Mouse (Mus musculus) left cerebral cortex, postnatal 36 days (tissue): Measurements from ENCODE around the gene Gm49325. TPM values are rescaled to one million over a fixed set of nuclear protein-coding genes. Genes with fewer than 3 reads are reported as not detected.
A peak's percentile ranks its signal among the peaks of the same experiment; 100 is the strongest.
"Not testable (repeated sequence)": the region's sequence is repeated elsewhere in the genome, so short reads cannot be mapped to it uniquely, and the experiment has no call there.

Source experiments
- DNase-seq, 2 experiments: peaks; one replicate each; pipeline ENCODE4 v3.0.0; 2021 to 2022; ENCODE audit warnings: low spot score in 2 of 2, mixed read lengths in 1 of 2
- intact Hi-C: fragments of 180-260 bp; cut with DNase I; formaldehyde crosslinking; loops from one replicate; pipeline ENCODE4 v1.15.1; 2025
- microRNA-seq: library from miRNA; unstranded; fragments of <30 nt; microRNA quantifications from one replicate; pipeline ENCODE4 v1.2.0, GENCODE M21; 2022
- total RNA-seq, 2 experiments: library from RNA; stranded (reverse); gene quantifications; 2 replicates each; pipeline ENCODE4 v1.2.3; 2021

Gm49325 gene
- total RNA-seq, 2 experiments from 2014 or later: 9.8 to 18.2 TPM

- DNase-seq: no peak
- intact Hi-C loops: no loop called here
Measured at GRCm38 (mm10) chr10:77658286-77658994, 52.4 kb downstream of the Gm49325 start.

- DNase-seq: no peak
- intact Hi-C loops: no loop called here
Measured at GRCm38 (mm10) chr10:77663949-77664665, 58.1 kb downstream of the Gm49325 start.

GRCm38 (mm10) chr10:77666342-77666741 lies 60.3 kb downstream of the Gm49325 start:
- intact Hi-C loops: no loop called here
- DNase-seq: no peak

GRCm38 (mm10) chr10:77667402-77667801 lies 61.4 kb downstream of the Gm49325 start:
- intact Hi-C loops: no loop called here
- peak in 1 of 2 experiments; percentile 56 for DNase-seq

- DNase-seq: no peak
- intact Hi-C loops: no loop called here
Measured at GRCm38 (mm10) chr10:77670710-77671109, 64.7 kb downstream of the Gm49325 start.

- no peak for DNase-seq
- intact Hi-C loops: no loop called here
Measured at GRCm38 (mm10) chr10:77671519-77671918, 65.5 kb downstream of the Gm49325 start.

GRCm38 (mm10) chr10:77673765-77674164 lies 67.8 kb downstream of the Gm49325 start:
- no peak for DNase-seq
- intact Hi-C loops: no loop called here

GRCm38 (mm10) chr10:77677562-77677961 lies 71.6 kb downstream of the Gm49325 start:
- DNase-seq: no peak
- intact Hi-C loops: no loop called here

GRCm38 (mm10) chr10:77682994-77683393 lies 77.0 kb downstream of the Gm49325 start:
- peak; percentile 17 to 26 for DNase-seq
- intact Hi-C loops: no loop called here

GRCm38 (mm10) chr10:77684181-77684580 lies 78.2 kb downstream of the Gm49325 start:
- DNase-seq: no peak
- intact Hi-C loops: no loop called here

- DNase-seq: no peak
- intact Hi-C loops: no loop called here
Measured at GRCm38 (mm10) chr10:77685895-77686664, 80.1 kb downstream of the Gm49325 start, which contains the start of gene Tspear. TSS of gene Tspear (plus strand) at chr10:77686569.

- intact Hi-C loops: no loop called here
- no peak for DNase-seq
Measured at GRCm38 (mm10) chr10:77687021-77687420, 81.0 kb downstream of the Gm49325 start.

GRCm38 (mm10) chr10:77690356-77690807 lies 84.4 kb downstream of the Gm49325 start, which contains the start of gene Gm19402:
TSS of gene Gm19402 (minus strand) at chr10:77690757.
- intact Hi-C loops, DNase-seq: not testable (repeated sequence)

Small RNAs within 50 kb of the gene (microRNA-seq; reads per million reads assigned to microRNA genes)
- gene Mir1930: 5.6 reads per million, percentile 19 among the genes with 10 or more reads in this experiment

Other genes with a start within 250 kb of the Gm49325 start
- 100 to 1,000 TPM; 135 to 147 TPM for gene Adarb1, start 187.9 kb upstream of the Gm49325 start, total RNA-seq
- 10 to 100 TPM; 33.7 to 33.8 TPM for gene Fam207a, start 90.4 kb upstream of the Gm49325 start, total RNA-seq
- 1 to 10 TPM; 2.9 to 3.4 TPM for gene Itgb2, start 75.9 kb upstream of the Gm49325 start, total RNA-seq
- 10 to 100 TPM; 71.2 to 88.3 TPM for gene Pttg1ip, start 24.5 kb upstream of the Gm49325 start, total RNA-seq
- gene Sumo3, start 100 bp upstream of the Gm49325 start, total RNA-seq: 100 to 1,000 TPM; 140 to 168 TPM
- gene Ube2g2, start 16.1 kb downstream of the Gm49325 start, total RNA-seq: 10 to 100 TPM; 46.2 to 46.4 TPM
- under 1 TPM in 1 of 2 experiments, not detected in 1; 0.25 TPM for gene Tspear, start 80.4 kb downstream of the Gm49325 start, total RNA-seq
- not detected for gene Gm19402, start 84.6 kb downstream of the Gm49325 start, total RNA-seq
- gene Gm9508, start 91.0 kb downstream of the Gm49325 start, total RNA-seq: not detected
- gene Gm10272, start 100.4 kb downstream of the Gm49325 start, total RNA-seq: not detected
- gene Gm10024, start 105.3 kb downstream of the Gm49325 start, total RNA-seq: not detected
- not detected for gene Gm10142, start 109.6 kb downstream of the Gm49325 start, total RNA-seq
- gene Krtap12-1, start 114.4 kb downstream of the Gm49325 start, total RNA-seq: not detected
- gene Gm10100, start 120.3 kb downstream of the Gm49325 start, total RNA-seq: not detected
- not detected for gene Gm18596, start 136.4 kb downstream of the Gm49325 start, total RNA-seq
- gene Gm9736, start 145.2 kb downstream of the Gm49325 start, total RNA-seq: not detected
- gene Gm3233, start 153.5 kb downstream of the Gm49325 start, total RNA-seq: not detected
- gene Gm3238, start 165.1 kb downstream of the Gm49325 start, total RNA-seq: not detected
- not detected for gene Gm7138, start 170.7 kb downstream of the Gm49325 start, total RNA-seq
- gene Gm3250, start 176.3 kb downstream of the Gm49325 start, total RNA-seq: not detected
- gene Gm7137, start 182.0 kb downstream of the Gm49325 start, total RNA-seq: not detected
- gene Gm9639, start 188.9 kb downstream of the Gm49325 start, total RNA-seq: not detected
- not detected for gene Gm19668, start 192.9 kb downstream of the Gm49325 start, total RNA-seq
- not detected for gene Gm9507, start 205.6 kb downstream of the Gm49325 start, total RNA-seq
- gene Gm2696, start 208.5 kb downstream of the Gm49325 start, total RNA-seq: not detected
- gene Krtap10-4, start 220.9 kb downstream of the Gm49325 start, total RNA-seq: not detected
- gene Krtap10-10, start 229.8 kb downstream of the Gm49325 start, total RNA-seq: not detected
- not detected for gene Gm36176, start 240.6 kb downstream of the Gm49325 start, total RNA-seq
- gene Gm10318, start 246.7 kb downstream of the Gm49325 start, total RNA-seq: not detected